Mouse (Mus musculus): ENCODE data around the gene Notch1.

Notch1 gene

GRCm38 (mm10) chr2:26445666-26446445 lies 70.6 kb downstream of the Notch1 start:
- peak; percentile 94 for DNase-seq (ENCODE audit: low spot score)

GRCm38 (mm10) chr2:26444946-26445665 lies 71.4 kb downstream of the Notch1 start, which contains the start of gene Sec16a:
Sec16a (minus strand) TSS chr2:26445216.
- peak; percentile 100 for DNase-seq (ENCODE audit: low spot score)

GRCm38 (mm10) chr2:26444368-26444767 lies 72.1 kb downstream of the Notch1 start:
- DNase-seq (ENCODE audit: low spot score): no peak

- DNase-seq (ENCODE audit: low spot score): no peak
These were observed 72.6 kb downstream of the Notch1 start for GRCm38 (mm10) chr2:26443876-26444275.

- no peak for DNase-seq (ENCODE audit: low spot score)
These were observed 73.6 kb downstream of the Notch1 start for GRCm38 (mm10) chr2:26442843-26443242.

- no peak for DNase-seq (ENCODE audit: low spot score)
These were observed 74.8 kb downstream of the Notch1 start for GRCm38 (mm10) chr2:26441688-26442087.

GRCm38 (mm10) chr2:26441261-26441660 lies 75.2 kb downstream of the Notch1 start:
- no peak for DNase-seq (ENCODE audit: low spot score)

GRCm38 (mm10) chr2:26439671-26440070 lies 76.8 kb downstream of the Notch1 start:
- no peak for DNase-seq (ENCODE audit: low spot score)

- no peak for DNase-seq (ENCODE audit: low spot score)
These were observed 78.1 kb downstream of the Notch1 start for GRCm38 (mm10) chr2:26438373-26438772.

GRCm38 (mm10) chr2:26437221-26437620 lies 79.2 kb downstream of the Notch1 start:
- no peak for DNase-seq (ENCODE audit: low spot score)

GRCm38 (mm10) chr2:26434791-26435572 lies 81.5 kb downstream of the Notch1 start:
- DNase-seq (ENCODE audit: low spot score): no peak

- DNase-seq (ENCODE audit: low spot score): no peak
These were observed 86.6 kb downstream of the Notch1 start for GRCm38 (mm10) chr2:26429851-26430250.

- DNase-seq (ENCODE audit: low spot score): no peak
These were observed 91.9 kb downstream of the Notch1 start for GRCm38 (mm10) chr2:26424541-26424940.

GRCm38 (mm10) chr2:26423086-26423485 lies 93.4 kb downstream of the Notch1 start:
- no peak for DNase-seq (ENCODE audit: low spot score)

GRCm38 (mm10) chr2:26421969-26422368 lies 94.5 kb downstream of the Notch1 start:
- DNase-seq (ENCODE audit: low spot score): no peak

GRCm38 (mm10) chr2:26418120-26418519 lies 98.3 kb downstream of the Notch1 start:
- DNase-seq (ENCODE audit: low spot score): no peak

- no peak for DNase-seq (ENCODE audit: low spot score)
These were observed 99.4 kb downstream of the Notch1 start for GRCm38 (mm10) chr2:26417066-26417465.

GRCm38 (mm10) chr2:26410931-26411411 lies 105.5 kb downstream of the Notch1 start:
- no peak for DNase-seq (ENCODE audit: low spot score)

- no peak for DNase-seq (ENCODE audit: low spot score)
These were observed 106.4 kb downstream of the Notch1 start for GRCm38 (mm10) chr2:26410091-26410490.

GRCm38 (mm10) chr2:26409362-26409761 lies 107.1 kb downstream of the Notch1 start:
- no peak for DNase-seq (ENCODE audit: low spot score)

- peak; percentile 99 for DNase-seq (ENCODE audit: low spot score)
These were observed 107.7 kb downstream of the Notch1 start, which contains the start of gene Inpp5e for GRCm38 (mm10) chr2:26408515-26409356. Inpp5e (minus strand) TSS chr2:26409203.
